Mouse (Mus musculus) right cerebral cortex, postnatal 10 days (tissue): ENCODE results near the gene Flt1.
A peak's percentile ranks its signal among the peaks of the same experiment; 100 is the strongest.

ENCODE experiments used
- DNase-seq, 2 experiments: peaks; one replicate each; pipeline ENCODE4 v3.0.0; 2021; ENCODE audit warnings: low spot score in 2 of 2

Gene Flt1

DNA sequence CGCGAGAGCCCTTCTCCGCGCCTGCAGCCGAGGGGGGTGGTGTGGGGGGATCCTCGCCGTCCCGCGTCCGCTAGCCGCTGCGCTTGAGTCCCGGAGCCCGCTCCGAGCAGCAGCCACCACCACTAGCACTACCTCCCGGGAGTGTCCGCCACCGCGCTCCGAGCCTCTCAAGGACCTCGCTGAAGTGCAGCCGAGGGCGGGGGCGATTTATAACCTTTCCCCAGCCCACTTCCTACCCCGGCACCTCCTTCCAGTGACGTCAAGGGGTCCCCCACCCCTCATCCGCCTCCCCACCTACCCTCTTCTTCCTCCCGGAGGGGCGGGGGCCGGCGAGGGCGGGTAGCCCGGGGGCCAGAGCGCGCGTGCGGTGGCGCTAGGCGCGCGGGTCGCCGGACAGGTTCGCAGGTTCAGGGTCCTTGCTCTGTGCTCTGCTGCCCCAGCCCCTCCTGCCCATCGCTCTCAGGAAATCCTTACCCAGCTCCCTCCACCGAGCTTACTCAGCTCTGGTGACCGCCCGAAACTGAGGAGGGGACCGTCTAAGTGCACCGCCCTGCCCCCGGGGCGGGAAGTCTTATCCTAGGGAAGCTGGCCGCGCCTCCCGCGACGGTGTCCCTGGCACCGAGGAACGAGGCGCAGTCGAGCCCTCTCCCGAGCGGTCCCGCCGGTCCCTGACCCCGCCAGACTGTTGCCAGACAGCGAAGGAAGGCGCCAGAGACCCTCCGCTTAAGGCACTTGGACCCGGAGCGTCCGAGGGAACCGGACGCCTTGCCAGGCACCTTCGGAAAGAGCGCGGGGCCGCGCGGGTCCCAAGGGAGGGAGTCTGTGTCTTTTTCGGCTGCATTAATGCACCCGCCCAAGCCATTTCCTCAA, at the start of gene Flt1:
TSS of gene Flt1 (minus strand) at position 181 of the 870 bp plus-strand sequence.
- DNase-seq, result peak in 1 of 2 experiments; percentile 27

GRCm38 (mm10) chr5:147775222-147775621, 49.4 kb upstream of the Flt1 start:
- DNase-seq, result no peak

DNA sequence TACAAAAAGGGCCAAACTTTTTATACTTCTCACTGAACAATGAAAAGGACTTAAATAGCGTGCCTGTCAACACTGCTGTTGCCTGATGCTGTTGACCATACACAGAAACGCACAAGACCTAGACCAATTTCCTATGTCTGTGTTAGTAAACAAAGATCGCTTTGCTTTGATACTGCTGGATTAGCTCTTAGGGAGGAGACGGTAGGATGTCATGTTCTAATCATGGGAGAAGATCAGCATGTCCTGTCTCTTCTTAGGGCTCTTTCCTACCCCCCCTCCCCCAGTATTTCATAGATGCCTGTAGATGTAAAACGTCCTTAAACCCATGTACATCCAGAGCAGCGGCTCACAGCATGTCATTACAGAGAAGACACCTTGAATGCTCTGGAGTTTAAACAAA, 44.1 kb upstream of the Flt1 start:
- DNase-seq, result no peak

- DNase-seq, result no peak
These were observed 38.2 kb upstream of the Flt1 start for GRCm38 (mm10) chr5:147764061-147764460.

- no peak for DNase-seq
These were observed 36.2 kb upstream of the Flt1 start for GRCm38 (mm10) chr5:147761984-147762383.

DNA sequence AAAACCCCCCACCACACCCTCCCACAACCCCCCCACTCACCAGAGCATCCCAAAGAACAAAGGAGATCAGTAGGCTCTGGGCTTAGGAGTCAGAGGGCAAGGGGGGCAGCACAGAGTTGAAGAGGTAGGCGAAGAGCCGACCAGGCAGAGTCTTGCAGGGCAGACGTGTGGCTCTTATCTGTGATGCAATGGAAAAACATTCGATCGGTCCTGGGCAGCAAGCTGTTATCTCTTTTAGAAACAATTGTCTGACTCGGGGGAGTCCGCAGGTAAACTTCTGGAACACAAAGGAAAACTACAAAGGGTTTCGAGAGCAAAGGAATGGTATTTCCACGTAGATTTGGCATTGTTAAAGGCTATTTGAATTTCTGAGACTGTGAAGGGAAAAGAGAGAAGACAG, 35.5 kb upstream of the Flt1 start:
- DNase-seq, result no peak

DNA sequence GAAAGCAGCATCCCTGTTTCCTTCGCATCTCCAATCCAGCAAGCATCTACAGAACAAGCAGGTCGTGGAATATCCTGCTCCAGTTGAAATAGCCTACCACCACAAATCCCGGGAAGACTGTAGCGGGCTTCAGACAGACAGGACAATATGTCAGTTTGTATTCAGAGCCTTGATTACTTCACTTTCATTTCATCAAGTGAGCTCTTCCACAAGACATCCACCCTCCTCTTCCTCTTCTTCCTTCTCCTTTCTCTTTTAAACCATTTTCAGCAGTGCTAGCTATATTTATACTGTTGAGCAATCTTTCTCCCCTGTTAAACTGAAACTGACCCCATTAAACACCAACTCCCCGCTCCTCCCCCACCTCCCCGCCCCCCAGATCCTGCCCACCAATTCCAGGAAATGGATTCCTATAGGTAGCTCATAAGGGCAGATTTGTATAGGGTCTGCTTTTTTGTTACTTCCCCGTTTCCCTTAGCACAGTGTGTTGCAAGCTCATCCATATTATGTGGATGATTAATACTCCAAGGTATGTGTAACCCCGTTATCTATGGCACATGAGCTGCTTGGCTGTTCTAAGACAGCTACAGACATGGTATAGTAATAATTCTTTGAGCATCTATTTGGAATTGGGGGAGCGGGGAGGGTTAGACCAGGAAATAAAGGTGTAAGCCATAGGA, 33.0 kb upstream of the Flt1 start:
- no peak for DNase-seq

GRCm38 (mm10) chr5:147757832-147758587, 32.2 kb upstream of the Flt1 start:
- no peak for DNase-seq

GRCm38 (mm10) chr5:147752914-147753341, 27.1 kb upstream of the Flt1 start:
- DNase-seq, result no peak

DNA sequence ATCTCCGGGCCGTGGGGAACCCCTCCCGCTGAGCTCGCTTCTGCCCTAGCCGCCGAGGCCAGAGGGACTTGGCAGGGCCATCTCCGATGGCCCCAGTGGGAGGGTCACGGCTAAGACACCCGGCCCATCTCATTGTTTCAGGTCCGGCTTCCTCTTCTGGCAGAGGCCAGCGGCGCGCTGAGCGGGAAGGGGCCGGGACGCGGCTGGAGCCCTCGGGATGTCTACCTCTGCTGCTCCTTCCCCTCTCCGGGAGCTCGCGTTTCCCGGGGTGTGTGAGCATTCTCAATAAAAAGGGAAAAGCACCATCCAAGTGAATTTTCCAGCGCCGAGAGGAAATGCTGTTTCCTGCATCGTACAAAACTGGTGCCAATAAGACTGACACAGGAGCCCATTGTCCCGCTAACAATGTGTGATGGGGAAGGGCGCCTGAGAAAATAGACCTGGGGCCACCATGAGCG, 25.9 kb upstream of the Flt1 start:
- peak; percentile 25 to 30 for DNase-seq

DNA sequence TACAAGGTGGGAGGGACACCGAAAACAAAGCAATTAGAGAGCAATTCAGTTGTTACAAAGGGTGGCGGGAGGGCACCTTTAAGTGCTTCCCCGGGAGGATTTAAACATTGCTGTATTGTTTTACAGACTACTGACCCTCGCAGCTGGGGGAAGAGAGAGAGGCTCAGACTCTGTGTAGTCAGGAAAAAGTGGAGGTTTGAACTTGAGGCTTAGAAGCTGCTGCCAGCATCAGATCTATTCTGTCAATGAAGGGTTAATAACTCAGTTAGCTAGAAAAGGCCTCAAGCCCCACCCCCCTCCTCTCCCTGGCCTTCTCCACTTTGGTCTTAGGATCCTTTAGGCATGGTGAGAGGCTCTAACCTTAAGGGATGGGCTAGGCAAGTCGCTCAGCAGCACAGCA, 24.2 kb upstream of the Flt1 start:
- DNase-seq, result no peak

DNA sequence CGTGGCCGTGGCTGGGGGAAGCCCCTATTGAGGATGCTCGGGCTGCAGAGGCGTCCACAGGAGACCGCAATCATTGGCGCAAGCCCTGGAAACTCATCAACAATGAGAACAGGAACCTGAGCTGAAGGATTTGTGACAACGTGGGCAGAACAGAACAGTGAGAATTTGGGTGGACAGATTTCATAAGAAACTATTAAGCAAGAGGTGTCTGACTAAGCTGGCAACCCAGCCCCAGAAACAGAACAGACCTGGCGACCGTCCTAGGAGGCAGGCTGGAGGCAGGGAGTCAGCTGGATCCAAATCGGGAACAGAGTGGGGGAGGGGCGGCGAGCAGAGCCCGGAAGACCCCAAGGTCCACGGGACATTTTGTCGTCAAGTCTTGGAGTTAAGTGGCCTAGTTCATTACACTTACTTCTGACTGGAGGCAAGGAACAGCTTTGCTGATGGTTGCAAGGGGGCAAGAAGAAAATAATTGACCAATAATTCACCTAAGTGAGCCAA, 22.3 kb upstream of the Flt1 start:
- DNase-seq, result peak; percentile 33 to 49

GRCm38 (mm10) chr5:147744900-147745653, 19.3 kb upstream of the Flt1 start:
- DNase-seq, result no peak

DNA sequence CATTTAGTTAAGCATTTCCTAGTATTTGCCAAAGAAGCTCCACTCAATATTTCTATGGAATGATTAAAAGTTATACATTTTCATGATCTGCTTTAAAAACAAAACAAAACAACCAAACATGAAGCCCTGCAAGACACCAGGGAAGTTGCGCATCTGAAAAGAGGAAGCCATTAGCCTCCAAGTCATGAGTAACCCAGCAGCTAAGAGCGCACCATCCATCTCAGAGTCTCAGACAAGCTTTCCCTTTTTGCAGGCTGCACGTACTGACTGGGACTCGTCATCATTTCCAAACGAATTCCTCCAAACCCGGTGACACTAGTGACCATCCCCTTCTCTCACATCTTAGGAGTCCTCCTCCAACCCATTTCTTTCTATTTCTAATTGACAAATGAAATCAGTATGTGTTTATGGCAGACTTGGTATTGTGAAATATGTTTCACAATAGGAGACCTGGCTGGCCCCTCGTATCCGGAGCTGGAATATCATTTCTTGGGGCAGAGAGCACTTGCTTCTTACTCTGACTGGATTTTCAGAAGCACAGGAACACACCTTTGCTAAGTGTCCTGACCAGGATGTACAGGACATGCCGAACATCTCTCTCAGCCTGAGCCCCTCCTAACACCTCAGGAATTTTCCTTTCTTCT, 16.8 kb upstream of the Flt1 start:
- DNase-seq, result no peak

DNA sequence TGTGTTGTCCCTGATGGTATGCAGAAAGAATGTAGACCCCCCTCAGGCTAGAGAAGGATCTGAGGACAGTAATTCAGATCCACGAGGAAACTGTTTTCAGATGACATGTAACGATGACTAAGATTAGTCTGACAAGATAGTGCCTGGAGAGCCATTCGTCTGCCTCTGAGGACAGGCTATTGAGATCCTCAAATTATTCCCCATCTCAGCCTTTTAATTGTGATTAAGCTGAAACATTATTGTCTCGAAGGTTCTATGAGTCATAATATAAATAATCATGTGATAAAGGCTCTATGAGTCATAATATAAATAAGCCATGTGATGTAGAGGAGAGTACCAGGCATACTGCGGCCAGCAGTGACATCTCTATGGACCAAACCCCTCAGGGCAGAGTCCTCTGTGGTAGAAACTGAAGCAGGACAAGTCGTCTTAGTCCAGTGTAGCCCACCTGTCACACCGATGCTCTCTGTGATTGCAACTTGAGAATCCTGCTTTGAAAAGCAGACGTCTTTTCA, 11.0 kb upstream of the Flt1 start:
- DNase-seq, result no peak

DNA sequence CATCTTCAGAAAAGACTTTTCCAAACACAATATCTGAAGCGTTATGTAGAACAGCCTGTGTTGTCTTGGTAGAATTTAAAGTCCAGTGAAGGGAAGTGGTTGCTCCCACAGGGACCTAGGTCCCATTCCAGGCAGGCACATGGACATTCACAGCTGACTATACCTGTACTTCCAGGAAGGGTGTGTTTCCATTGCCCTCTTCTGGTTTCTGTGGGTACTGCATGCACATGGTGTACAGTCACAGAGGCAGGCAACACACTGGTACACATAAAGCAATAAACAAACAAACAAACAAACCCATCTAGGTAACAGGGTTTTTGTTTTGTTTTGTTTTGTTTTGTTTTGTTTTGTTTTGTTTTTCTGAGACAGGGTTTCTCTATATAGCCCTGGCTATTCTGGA, 7.9 kb upstream of the Flt1 start:
- DNase-seq, result no peak

- DNase-seq, result no peak
These were observed 7.1 kb upstream of the Flt1 start for GRCm38 (mm10) chr5:147732926-147733325.

DNA sequence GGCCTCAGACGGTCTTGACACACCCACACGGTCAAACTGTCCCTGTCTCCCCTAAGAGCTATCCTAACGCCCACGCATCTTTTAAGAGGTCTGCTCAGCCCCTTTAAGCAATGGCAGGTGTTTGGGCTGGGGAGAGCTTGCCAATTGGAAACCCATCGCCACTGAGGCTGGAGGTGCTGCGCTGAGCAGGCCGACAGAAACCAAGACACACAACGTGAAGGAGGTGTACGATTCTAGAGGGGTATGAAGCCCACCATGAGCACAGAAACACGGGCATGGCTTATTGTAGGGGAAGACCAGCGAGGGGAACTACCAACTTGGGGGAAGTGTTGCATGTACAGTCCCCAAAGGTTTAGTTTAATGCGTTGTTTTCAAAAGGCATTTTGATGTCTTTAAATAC, 1.7 kb upstream of the Flt1 start:
- DNase-seq, result no peak

DNA sequence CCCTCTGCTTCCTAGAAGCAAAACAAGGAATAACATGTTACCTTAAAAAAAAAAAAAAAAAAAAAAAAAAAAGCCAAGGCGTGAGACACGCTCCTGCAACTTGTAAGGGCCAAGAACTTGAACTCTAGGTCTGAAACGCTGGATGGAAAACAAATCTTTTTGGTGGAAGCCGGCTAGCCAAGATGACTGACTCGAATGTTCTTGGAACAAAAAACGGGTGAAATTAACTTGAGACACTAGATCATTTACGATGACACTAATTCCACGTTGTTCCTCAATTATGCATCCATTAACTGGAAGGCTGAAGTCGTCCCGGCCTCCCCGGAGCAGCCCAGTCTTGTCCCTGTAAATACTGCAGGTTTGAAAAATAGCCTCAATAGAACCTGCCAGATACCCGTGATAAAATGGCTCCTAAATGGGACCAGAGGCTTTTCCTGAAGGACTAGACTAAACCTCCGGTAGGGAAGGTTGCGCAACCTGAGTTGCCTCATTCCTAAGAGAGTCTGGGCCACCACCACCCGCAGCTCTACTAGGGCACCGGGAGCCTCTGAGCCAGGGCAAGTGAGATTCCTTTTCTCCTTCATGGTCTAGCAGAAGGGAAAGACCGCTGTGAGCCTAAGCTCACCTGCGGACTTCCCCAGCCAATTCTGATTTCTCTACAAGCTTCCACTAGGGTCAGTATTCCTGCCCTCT, 1.0 kb upstream of the Flt1 start:
- no peak for DNase-seq
